Mouse (Mus musculus) neural tube, embryonic 14.5 days (tissue): ENCODE measurements at regions not wholly inside any gene's neighbourhood (a gene's known extent, or its start where the extent isn't known, plus 50 kb on each side); places are given as distances from the start of the nearest gene placed in this dataset.

Experiments
- ATAC-seq: fragments of 200-750 bp; cut with Nextera tagmentation; 2 replicates; pipeline ENCODE4 v1.8.0; 2017; ENCODE audit warnings: low read depth, mild to moderate bottlenecking, moderate TSS enrichment, moderate library complexity
- H3K27ac ChIP-seq: fragments of 300-500 bp; sonication (generic); 2 replicates; pipeline ENCODE4 v1.5.1; 2014; ENCODE audit warnings: low read depth, mild to moderate bottlenecking, control low read depth, low read length, moderate library complexity, mixed read lengths
- H3K27me3 ChIP-seq: fragments of 300-500 bp; sonication (generic); 2 replicates; pipeline ENCODE4 v1.6.1; 2014; ENCODE audit warnings: low read length; ENCODE audit not compliant: control insufficient read depth, insufficient read depth
- H3K36me3 ChIP-seq: fragments of 300-500 bp; sonication (generic); 2 replicates; pipeline ENCODE4 v1.6.1; 2014; ENCODE audit warnings: low read length, mixed read lengths; ENCODE audit not compliant: control insufficient read depth, insufficient read depth
- H3K4me1 ChIP-seq: fragments of 300-500 bp; sonication (generic); 2 replicates; pipeline ENCODE4 v1.6.1; 2014; ENCODE audit warnings: low read length; ENCODE audit not compliant: control insufficient read depth, insufficient read depth
- H3K4me2 ChIP-seq: fragments of 300-500 bp; sonication (generic); 2 replicates; pipeline ENCODE4 v1.6.1; 2014; ENCODE audit warnings: mild to moderate bottlenecking, low read depth, low read length, control low read depth
- H3K4me3 ChIP-seq: fragments of 300-500 bp; sonication (generic); 2 replicates; pipeline ENCODE4 v1.5.1; 2014; ENCODE audit warnings: low read depth, low read length, control low read depth, mixed read lengths
- H3K9ac ChIP-seq: fragments of 300-500 bp; sonication (generic); replicated peaks from 2 replicates; pipeline ENCODE4 v1.6.1; 2014; ENCODE audit warnings: low read depth, mild to moderate bottlenecking, control low read depth, low read length, mixed read lengths
- H3K9me3 ChIP-seq: fragments of 300-500 bp; sonication (generic); 2 replicates; pipeline ENCODE4 v1.6.1; 2016; ENCODE audit warnings: low read length; ENCODE audit not compliant: control insufficient read depth
- WGBS: fragments of 180-500 bp; shearing (Covaris S2); extraction: QIAGEN DNeasy Blood & Tissue Kit; methylation state at CpG from one replicate; pipeline ENCODE4 v1.1.7; 2014; 5-methylcytosine and 5-hydroxymethylcytosine counted together

DNA sequence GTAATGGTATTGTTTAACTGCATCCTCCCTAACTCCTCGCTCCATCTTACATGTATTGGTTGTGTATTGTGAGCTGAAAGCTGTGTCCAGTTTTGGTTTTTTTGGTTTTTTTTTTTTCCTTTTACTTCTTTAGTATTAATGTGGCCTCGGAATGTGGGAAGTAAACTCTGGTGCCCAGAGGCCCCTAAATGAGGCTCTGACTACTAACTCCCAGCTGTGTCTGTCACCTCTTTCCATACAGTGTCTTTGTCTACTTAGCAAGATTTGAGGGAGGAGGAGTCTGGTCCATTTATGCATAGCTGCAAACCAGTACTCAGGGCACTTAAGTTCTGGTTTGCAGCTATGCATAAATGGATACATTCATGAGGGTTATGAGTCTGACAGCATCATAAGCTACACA lies 181.9 kb downstream of the Hlx start:
- Histone ChIP-seq H3K27ac (no peak overlapping the region), H3K4me3 (no peak overlapping the region), H3K27me3 (no peaks in the 10 kb centered on the region), H3K4me1 (no peaks in the 10 kb centered on the region), H3K36me3 (no peaks in the 10 kb centered on the region), H3K9me3 (no peaks in the 10 kb centered on the region), H3K4me2 (no peak overlapping the region), H3K9ac (no peak overlapping the region)
- 88% methylated on average over 2 of the region's 2 CpGs for WGBS
- ATAC-seq, result no peak

DNA sequence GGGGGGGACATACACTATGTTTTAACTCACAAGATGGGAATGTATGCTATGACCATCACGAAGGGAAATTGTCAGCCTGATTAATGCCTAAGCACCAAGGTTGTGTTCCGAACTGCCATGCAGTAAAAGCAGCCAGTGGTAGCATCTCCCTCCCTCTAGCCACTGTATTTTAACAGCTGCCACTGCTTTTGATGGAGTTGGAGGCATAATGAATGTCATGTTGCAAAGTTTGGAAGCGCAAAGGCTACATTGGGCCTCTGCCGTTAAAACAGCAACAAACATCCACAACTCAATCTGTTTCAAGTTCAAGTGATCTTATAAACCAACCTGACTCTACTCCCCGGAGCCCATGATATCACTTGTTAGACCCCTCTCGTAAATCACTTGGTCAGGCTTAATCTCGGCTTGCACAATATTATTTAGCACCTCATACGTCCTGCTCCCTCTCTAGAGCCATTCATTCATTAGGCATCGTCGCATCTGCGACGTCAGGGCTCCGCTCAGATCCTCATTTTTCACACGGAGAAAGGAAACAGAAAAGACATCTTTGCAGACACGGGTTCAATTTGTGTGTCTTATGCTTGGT lies 184.7 kb downstream of the Hlx start:
- Histone ChIP-seq H3K27ac (no peak overlapping the region), H3K36me3 (no peaks in the 10 kb centered on the region), H3K4me2 (no peak overlapping the region), H3K27me3 (no peaks in the 10 kb centered on the region), H3K4me1 (no peaks in the 10 kb centered on the region), H3K9me3 (no peaks in the 10 kb centered on the region), H3K9ac (no peak overlapping the region), H3K4me3 (no peak overlapping the region)
- ATAC-seq, result no peak
- 65% methylated on average over 15 of the region's 15 CpGs for WGBS

DNA sequence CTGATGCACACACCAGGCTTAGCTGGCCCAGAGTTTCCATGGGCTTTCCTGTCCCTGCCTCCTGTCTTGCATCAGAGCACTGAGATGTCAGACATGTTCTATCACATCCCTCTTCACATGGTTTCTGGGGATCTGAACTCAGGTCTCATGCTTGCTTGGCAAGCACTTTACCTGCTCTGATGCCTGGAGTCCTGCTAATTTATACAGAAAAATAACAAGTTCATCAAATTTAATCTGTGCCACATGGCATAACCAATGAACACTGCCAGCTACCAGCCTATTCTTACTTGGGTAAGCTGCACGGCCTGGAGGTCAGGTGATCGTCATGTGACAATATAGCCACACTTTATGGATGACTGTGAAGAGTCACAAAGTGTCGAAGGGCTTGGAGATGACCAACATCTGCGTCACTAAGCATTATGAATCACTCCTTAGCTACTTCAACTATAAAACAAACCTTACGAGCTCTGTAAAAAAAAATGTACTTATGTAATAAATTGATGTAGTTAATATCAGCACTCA lies 186.2 kb downstream of the Hlx start:
- Histone ChIP-seq H3K4me1 (no peaks in the 10 kb centered on the region), H3K9ac (no peak overlapping the region), H3K4me3 (no peak overlapping the region), H3K4me2 (no peak overlapping the region), H3K27me3 (no peaks in the 10 kb centered on the region), H3K9me3 (no peaks in the 10 kb centered on the region), H3K27ac (no peak overlapping the region), H3K36me3 (no peaks in the 10 kb centered on the region)
- ATAC-seq, result no peak
- 91% methylated on average over 5 of the region's 5 CpGs for WGBS

DNA sequence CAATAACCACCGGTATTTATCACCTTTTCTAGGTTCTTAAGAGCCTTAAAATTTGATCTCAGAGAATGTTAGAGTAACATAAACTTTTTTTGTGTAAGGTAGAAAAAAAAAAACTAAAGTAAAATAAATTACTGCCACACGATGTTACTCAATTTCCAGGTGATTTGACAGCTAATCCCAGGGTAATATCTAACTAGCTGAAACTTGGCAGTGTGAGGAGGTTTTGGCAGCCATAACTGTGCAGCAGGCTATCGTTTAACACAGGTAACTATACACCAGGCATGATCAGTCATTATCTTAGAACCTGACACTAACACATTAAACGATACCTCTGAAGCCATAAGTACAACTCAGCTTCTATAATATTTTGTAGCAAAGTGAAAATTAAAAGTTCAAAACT lies 187.3 kb downstream of the Hlx start:
- H3K4me2 ChIP-seq, result no peak overlapping the region
- 77% methylated on average over 4 of the region's 4 CpGs for WGBS
- H3K4me3 ChIP-seq, result no peak overlapping the region
- no peaks in the 10 kb centered on the region for H3K36me3 ChIP-seq
- no peak for ATAC-seq
- H3K27ac ChIP-seq, result no peak overlapping the region
- no peaks in the 10 kb centered on the region for H3K4me1 ChIP-seq
- no peak overlapping the region for H3K9ac ChIP-seq
- no peaks in the 10 kb centered on the region for H3K27me3 ChIP-seq
- no peaks in the 10 kb centered on the region for H3K9me3 ChIP-seq

DNA sequence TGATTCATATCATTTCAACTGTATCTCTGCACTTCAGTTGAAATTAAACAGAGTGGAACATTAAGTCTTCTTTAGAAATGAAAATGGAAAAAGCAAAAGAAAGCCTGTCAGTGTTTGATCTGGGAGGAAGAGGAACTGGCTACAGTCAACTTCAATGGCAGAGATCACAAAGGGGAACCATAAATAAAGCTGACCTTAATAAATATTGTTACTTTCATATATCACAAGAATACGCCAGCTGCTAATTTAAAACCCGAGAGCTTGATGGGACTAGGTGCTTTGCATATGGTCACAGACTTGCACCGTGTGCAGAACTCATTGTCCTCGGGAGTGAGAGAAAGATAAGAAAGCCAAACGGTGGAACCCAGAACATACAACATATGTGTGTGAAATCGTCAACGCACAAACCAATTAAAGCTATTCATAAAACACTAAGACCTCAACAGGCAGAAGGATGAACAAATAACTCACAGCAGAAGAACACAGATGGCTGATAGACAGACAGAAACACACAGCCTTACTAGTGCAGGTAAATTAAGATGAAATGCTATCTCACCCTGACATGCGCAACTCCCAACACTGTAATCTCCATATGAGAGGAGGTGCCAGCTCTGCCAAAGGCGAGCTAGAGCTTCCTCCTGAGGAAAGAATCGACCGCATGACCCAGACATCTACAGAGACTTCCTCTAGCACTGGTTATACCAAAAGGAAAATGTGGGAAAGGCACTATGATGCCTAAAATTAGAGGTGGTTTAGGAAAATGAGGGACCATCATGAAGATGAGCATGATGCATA lies 189.9 kb downstream of the Hlx start:
- no peaks in the 10 kb centered on the region for H3K9me3 ChIP-seq
- no peaks in the 10 kb centered on the region for H3K36me3 ChIP-seq
- no peak for ATAC-seq
- no peaks in the 10 kb centered on the region for H3K27me3 ChIP-seq
- H3K4me2 ChIP-seq, result no peak overlapping the region
- 78% methylated on average over 11 of the region's 11 CpGs for WGBS
- no peak overlapping the region for H3K9ac ChIP-seq
- no peaks in the 10 kb centered on the region for H3K4me1 ChIP-seq
- H3K4me3 ChIP-seq, result no peak overlapping the region
- H3K27ac ChIP-seq, result no peak overlapping the region

DNA sequence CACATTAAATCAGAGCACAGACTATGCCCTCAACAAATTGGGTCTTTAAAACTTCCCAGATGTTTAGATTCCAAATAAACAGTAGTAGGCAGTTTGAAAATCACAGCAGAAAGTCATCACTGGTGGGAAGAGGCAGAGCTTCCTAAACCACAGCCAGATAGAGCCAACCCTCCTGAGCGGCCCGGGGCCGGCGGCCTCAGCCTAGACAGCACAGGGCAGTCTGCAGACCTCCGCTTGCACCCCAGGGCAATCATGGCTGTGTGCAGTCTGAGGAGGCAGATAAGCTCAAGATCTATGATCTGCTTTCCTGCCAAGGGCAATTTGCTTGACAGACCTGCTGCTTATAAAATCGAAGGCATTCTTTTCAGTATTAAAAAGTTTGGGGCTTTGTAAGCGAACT lies 192.6 kb downstream of the Hlx start:
- Histone ChIP-seq H3K27ac (no peak overlapping the region), H3K4me1 (no peaks in the 10 kb centered on the region), H3K36me3 (no peaks in the 10 kb centered on the region), H3K27me3 (no peaks in the 10 kb centered on the region), H3K9ac (no peak overlapping the region), H3K4me3 (no peak overlapping the region), H3K9me3 (no peaks in the 10 kb centered on the region), H3K4me2 (no peak overlapping the region)
- ATAC-seq, result no peak
- WGBS, result 79% methylated on average over 7 of the region's 7 CpGs

DNA sequence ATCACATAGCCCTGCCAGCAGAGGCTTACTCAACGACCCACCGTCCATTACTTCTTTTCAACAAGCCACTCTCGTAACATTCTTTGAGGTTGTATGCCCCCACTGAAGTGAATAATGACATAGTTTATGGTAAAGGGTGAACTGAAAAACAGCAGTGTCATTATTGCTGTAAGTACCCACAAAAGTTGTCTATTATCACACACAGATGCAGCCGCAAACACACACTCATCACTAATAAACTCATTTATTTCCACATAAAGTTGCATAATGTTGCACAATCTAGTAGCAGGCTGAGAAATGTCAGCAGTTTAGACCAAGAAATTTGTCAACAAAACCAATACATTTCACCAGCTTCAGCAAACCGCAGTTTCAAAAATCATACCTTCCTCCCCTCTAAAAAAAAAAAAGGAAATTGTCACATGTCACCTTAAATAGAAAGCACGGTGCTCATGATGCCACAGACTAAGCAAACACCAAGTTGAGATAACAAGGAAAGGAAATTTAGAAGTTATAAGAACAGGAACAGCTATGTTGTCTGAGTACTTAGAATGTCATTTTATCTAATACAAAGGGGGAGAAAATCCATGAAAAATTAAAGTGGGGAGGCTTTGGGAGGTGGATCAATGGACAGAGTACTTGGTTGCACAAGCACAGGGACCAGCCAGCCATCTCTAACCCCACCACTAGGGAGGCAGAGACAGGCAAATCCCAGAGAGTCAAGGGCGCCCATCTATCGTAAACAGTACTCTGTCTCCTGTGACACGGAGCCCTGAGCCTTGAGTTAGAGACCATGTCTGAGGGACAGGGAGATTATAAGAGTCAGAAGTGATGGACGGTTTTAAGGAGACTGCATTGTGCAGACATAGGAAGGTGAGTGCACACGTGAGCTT lies 195.9 kb downstream of the Hlx start:
- no peak overlapping the region for H3K4me2 ChIP-seq
- no peak overlapping the region for H3K4me3 ChIP-seq
- no peak overlapping the region for H3K27ac ChIP-seq
- H3K9me3 ChIP-seq, result no peaks in the 10 kb centered on the region
- H3K4me1 ChIP-seq, result no peaks in the 10 kb centered on the region
- no peaks in the 10 kb centered on the region for H3K27me3 ChIP-seq
- WGBS, result 79% methylated on average over 11 of the region's 11 CpGs
- H3K9ac ChIP-seq, result no peak overlapping the region
- H3K36me3 ChIP-seq, result no peaks in the 10 kb centered on the region
- ATAC-seq, result no peak

DNA sequence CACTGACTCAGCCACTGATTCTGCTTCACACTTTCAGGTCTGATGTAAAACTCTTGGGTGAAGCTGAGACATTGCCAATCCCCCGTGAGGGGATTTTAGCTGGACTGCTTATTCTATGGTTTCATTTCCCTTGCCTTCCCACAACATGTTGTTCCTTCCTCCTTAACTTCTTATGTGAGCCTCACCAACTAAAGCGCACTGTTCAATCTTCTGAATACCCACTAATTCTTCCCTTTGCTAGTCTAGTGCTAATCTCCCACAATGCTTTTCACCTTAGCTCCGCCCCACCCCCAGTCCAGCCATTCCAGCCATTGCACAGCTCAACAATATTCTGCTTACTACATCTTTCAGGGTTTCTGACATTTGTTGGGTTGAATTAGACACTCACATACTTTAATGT lies 196.7 kb downstream of the Hlx start:
- H3K9me3 ChIP-seq, result no peaks in the 10 kb centered on the region
- no peak overlapping the region for H3K9ac ChIP-seq
- H3K27me3 ChIP-seq, result no peaks in the 10 kb centered on the region
- WGBS, result 98% methylated on average over 3 of the region's 3 CpGs
- no peak for ATAC-seq
- no peaks in the 10 kb centered on the region for H3K36me3 ChIP-seq
- H3K4me2 ChIP-seq, result no peak overlapping the region
- H3K27ac ChIP-seq, result no peak overlapping the region
- H3K4me3 ChIP-seq, result no peak overlapping the region
- H3K4me1 ChIP-seq, result no peaks in the 10 kb centered on the region

DNA sequence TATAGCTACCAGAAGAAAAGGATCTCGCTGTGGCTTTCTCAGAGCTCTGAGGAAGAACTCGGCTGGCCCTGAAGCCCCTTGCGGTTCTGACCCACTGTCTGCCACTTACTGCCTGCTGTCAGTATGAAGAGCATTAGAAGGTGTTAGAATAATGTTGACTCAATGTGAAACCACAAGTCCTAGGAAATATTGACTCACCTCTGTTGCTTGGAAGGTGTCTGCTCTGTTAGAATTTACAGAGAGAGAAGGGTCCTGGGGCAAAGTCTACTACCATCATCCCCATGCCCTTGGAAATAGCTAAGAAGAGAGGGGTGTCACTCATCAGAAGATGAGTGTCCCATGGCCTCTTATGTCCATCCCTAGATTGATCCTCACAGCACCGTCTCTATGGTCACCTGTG lies 197.9 kb downstream of the Hlx start:
- Histone ChIP-seq H3K27ac (no peak overlapping the region), H3K4me2 (no peak overlapping the region), H3K4me3 (no peak overlapping the region), H3K9me3 (no peaks in the 10 kb centered on the region), H3K27me3 (no peaks in the 10 kb centered on the region), H3K36me3 (no peaks in the 10 kb centered on the region), H3K9ac (no peak overlapping the region), H3K4me1 (no peaks in the 10 kb centered on the region)
- 92% methylated on average over 4 of the region's 4 CpGs for WGBS
- no peak for ATAC-seq
